Mouse (Mus musculus) heart, adult 2 months (tissue): Measurements from ENCODE around the gene Fam198a. TPM values are rescaled to one million over a fixed set of nuclear protein-coding genes. Genes with fewer than 3 reads are reported as not detected.

Experiments used
- DNase-seq, 2 experiments: peaks; one replicate each; pipeline ENCODE4 v3.0.0; 2021
- H3K27ac ChIP-seq: fragments of 200-600 bp; 2 replicates; pipeline ENCODE4 v1.8.1; 2022
- H3K27me3 ChIP-seq: fragments of 200-500 bp; 2 replicates; pipeline ENCODE4 v1.6.1; 2012; ENCODE audit warnings: mild to moderate bottlenecking, low read length, inconsistent platforms, mixed read lengths; ENCODE audit not compliant: control insufficient read depth, insufficient read depth
- H3K36me3 ChIP-seq: fragments of 200-500 bp; 2 replicates; pipeline ENCODE4 v1.6.1; 2012; ENCODE audit warnings: low read length, inconsistent platforms; ENCODE audit not compliant: control insufficient read depth, insufficient read depth
- H3K4me1 ChIP-seq: fragments of 200-500 bp; 2 replicates; pipeline ENCODE4 v1.6.1; 2011; ENCODE audit warnings: low read length; ENCODE audit not compliant: control insufficient read depth, insufficient read depth
- H3K4me3 ChIP-seq: fragments of 200-600 bp; 2 replicates; pipeline ENCODE4 v1.8.1; 2022
- H3K79me2 ChIP-seq: fragments of 200-500 bp; replicated peaks from 2 replicates; pipeline ENCODE4 v1.6.1; 2012; ENCODE audit warnings: mild to moderate bottlenecking, inconsistent platforms, low read length, moderate library complexity, mixed read lengths; ENCODE audit not compliant: control insufficient read depth, insufficient read depth
- H3K9ac ChIP-seq: fragments of 200-500 bp; 2 replicates; pipeline ENCODE4 v1.6.1; 2012; ENCODE audit warnings: low read depth, mild to moderate bottlenecking, control low read depth, inconsistent platforms, low read length, mixed read lengths
- CTCF ChIP-seq: fragments of 200-600 bp; IDR thresholded peaks from 2 replicates; pipeline ENCODE4 v1.8.1; 2022; ENCODE audit warnings: antibody characterized with exemption, mild to moderate bottlenecking, moderate library complexity
- EP300 ChIP-seq: fragments of 200-500 bp; IDR thresholded peaks from 2 replicates; pipeline ENCODE4 v1.6.1; 2011; ENCODE audit warnings: low read depth, low read length, control low read depth; ENCODE audit not compliant: insufficient read depth
- POLR2A ChIP-seq: fragments of 200-500 bp; IDR thresholded peaks from 2 replicates; pipeline ENCODE4 v1.6.1; 2011; ENCODE audit warnings: mild to moderate bottlenecking, low read depth, low read length, control low read depth; ENCODE audit not compliant: insufficient read depth
- WGBS: fragments of 180-500 bp; shearing (Covaris S2); methylation state at CpG from one replicate; pipeline ENCODE4 v1.1.7; 2018; 5-methylcytosine and 5-hydroxymethylcytosine counted together
- intact Hi-C: fragments of 180-260 bp; cut with DNase I; formaldehyde crosslinking; loops from one replicate; pipeline ENCODE4 v1.15.1; 2025
- polyA plus RNA-seq: library from polyadenylated mRNA; depleted of rRNA; stranded (reverse); fragments of >200 nt; gene quantifications from 2 replicates; pipeline ENCODE4 v1.2.3, GENCODE M21; 2012
- total RNA-seq, 2 experiments: library from RNA; stranded (reverse); gene quantifications; 2 replicates each; pipeline ENCODE4 v1.2.3; 2021

Gene Fam198a
- total and polyA plus RNA-seq, 3 experiments, result 0.42 to 1.5 (median 0.96) TPM

GRCm38 (mm10) chr9:121924901-121925560, 25.8 kb upstream of the Fam198a start:
- H3K4me3 ChIP-seq, result no peak overlapping the region
- no peak overlapping the region for H3K27ac ChIP-seq
- 82% methylated on average over 9 of the region's 9 CpGs for WGBS
- H3K79me2 ChIP-seq, result no peaks in the 10 kb centered on the region
- H3K27me3 ChIP-seq, result no peaks in the 10 kb centered on the region; the same call in 1 of the 2 replicates
- no peak for DNase-seq
- intact Hi-C loops, result no loop called here
- H3K9ac ChIP-seq, result no peak overlapping the region
- TF ChIP-seq EP300, result no peak
- TF ChIP-seq CTCF, result no peak
- H3K36me3 ChIP-seq, result no peaks in the 10 kb centered on the region
- no peaks in the 10 kb centered on the region for H3K4me1 ChIP-seq

- Histone ChIP-seq H3K27me3 (no peaks in the 10 kb centered on the region; the same call in 1 of the 2 replicates), H3K4me1 (no peaks in the 10 kb centered on the region), H3K36me3 (no peaks in the 10 kb centered on the region), H3K79me2 (no peaks in the 10 kb centered on the region), H3K27ac (no peak overlapping the region), H3K9ac (no peak overlapping the region), H3K4me3 (no peak overlapping the region)
- intact Hi-C loops, result no loop called here
- 66% methylated on average over 8 of the region's 8 CpGs for WGBS
- TF ChIP-seq CTCF (no peak), EP300 (no peak), POLR2A (no peak)
- DNase-seq, result no peak
Measured at GRCm38 (mm10) chr9:121925959-121926358, 24.8 kb upstream of the Fam198a start.

DNA sequence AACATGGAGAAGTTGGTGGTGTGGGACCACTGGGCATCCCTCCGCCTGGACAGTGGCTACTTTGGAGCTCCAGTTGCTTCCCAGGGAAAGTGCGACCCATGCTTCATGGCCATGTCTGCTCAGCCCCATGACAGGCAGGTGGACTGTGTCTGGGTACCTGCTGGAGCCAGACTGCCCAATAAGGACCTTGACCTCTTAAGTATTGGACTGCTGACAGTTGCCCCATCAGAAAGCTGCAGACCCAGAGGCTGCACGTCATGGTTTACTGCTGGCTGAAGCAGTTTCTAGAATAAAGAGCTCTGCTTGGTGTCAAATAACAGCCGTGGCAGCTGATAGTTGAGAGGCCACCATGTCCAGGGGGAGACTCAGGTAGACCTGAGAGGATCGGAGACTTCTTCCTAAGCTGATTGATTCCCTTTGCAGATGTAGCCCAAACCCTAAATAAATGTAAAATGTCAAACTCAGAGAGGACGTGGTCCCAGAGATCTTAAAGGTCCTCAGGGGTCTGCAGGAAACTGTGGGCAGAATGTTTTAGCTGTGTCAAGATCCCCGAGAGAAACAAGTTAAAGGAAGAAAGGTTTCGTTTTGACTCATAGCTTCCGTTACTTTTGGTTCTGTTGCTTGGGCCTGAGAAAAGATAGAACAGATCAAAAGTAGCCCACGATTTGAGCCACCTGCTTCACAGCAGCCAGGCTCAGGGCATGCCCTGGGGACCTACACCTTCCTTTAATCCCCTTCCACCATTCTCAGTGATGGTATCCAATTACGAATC, 24.0 kb upstream of the Fam198a start:
- TF ChIP-seq CTCF, result no peak
- no peak for TF ChIP-seq POLR2A
- no peak for TF ChIP-seq EP300
- intact Hi-C loops, result no loop called here
- Histone ChIP-seq H3K27me3 (no peaks in the 10 kb centered on the region; the same call in 1 of the 2 replicates), H3K4me3 (no peak overlapping the region), H3K27ac (no peak overlapping the region), H3K9ac (no peak overlapping the region), H3K4me1 (no peaks in the 10 kb centered on the region), H3K79me2 (no peaks in the 10 kb centered on the region), H3K36me3 (no peaks in the 10 kb centered on the region)
- 56% methylated on average over 11 of the region's 11 CpGs for WGBS
- no peak for DNase-seq

- no peaks in the 10 kb centered on the region for H3K79me2 ChIP-seq
- no peaks in the 10 kb centered on the region for H3K36me3 ChIP-seq
- H3K27ac ChIP-seq, result no peak overlapping the region
- H3K9ac ChIP-seq, result no peak overlapping the region
- no peak for DNase-seq
- 80% methylated on average over 7 of the region's 7 CpGs for WGBS
- no peak for TF ChIP-seq CTCF
- intact Hi-C loops, result no loop called here
- H3K27me3 ChIP-seq, result no peaks in the 10 kb centered on the region; the same call in 1 of the 2 replicates
- no peaks in the 10 kb centered on the region for H3K4me1 ChIP-seq
- no peak overlapping the region for H3K4me3 ChIP-seq
Measured at GRCm38 (mm10) chr9:121927721-121928120, 23.1 kb upstream of the Fam198a start.

- H3K36me3 ChIP-seq, result no peaks in the 10 kb centered on the region
- H3K27me3 ChIP-seq, result no peaks in the 10 kb centered on the region; the same call in 1 of the 2 replicates
- intact Hi-C loops, result no loop called here
- no peak overlapping the region for H3K4me3 ChIP-seq
- WGBS, result 31% methylated on average over 2 of the region's 2 CpGs
- DNase-seq, result peak; percentile 55 to 64
- no peaks in the 10 kb centered on the region for H3K79me2 ChIP-seq
- no peak overlapping the region for H3K27ac ChIP-seq
- TF ChIP-seq CTCF (peak; percentile 79), POLR2A (no peak)
- H3K9ac ChIP-seq, result no peak overlapping the region
- no peaks in the 10 kb centered on the region for H3K4me1 ChIP-seq
Measured at GRCm38 (mm10) chr9:121928498-121928897, 22.3 kb upstream of the Fam198a start.

DNA sequence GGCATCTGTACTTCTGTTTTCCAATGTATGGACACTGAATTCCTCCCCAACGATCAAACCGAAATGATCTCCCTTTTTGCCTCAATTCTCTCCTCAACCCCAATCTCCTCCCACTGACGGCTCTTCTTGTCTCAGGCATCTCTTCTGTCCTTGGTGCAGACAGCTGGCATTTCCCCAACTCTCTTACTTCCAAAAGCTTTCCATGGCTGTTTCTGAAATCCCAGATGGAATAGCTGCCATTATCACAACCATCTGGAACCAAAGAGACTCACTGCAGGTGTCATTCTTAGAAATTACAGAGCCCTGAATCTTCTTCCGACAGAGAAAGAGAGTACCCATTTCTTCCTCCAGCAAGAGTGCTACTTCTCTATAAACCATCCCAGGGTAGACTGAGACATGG, 15.9 kb upstream of the Fam198a start:
- Histone ChIP-seq H3K27me3 (0 out of 2 replicates have a peak, but pooled peaks cover 3% of the 10 kb centered on the region), H3K27ac (no peak overlapping the region), H3K4me3 (no peak overlapping the region), H3K36me3 (no peaks in the 10 kb centered on the region), H3K9ac (no peak overlapping the region), H3K4me1 (no peaks in the 10 kb centered on the region), H3K79me2 (no peaks in the 10 kb centered on the region)
- intact Hi-C loops, result no loop called here
- TF ChIP-seq EP300, result no peak
- TF ChIP-seq CTCF, result no peak
- no peak for TF ChIP-seq POLR2A
- DNase-seq, result no peak
- WGBS, result 74% methylated on average over 4 of the region's 4 CpGs
